Mouse (Mus musculus) embryonic fibroblast, embryonic 13.5 days (primary cell): ENCODE data around the gene Tm2d3.

Experiments
- CTCF ChIP-seq: IDR thresholded peaks from 2 replicates; pipeline ENCODE4 v1.5.1; 2011; ENCODE audit warnings: mild to moderate bottlenecking, control low read depth, low read length, moderate library complexity, borderline replicate concordance; ENCODE audit not compliant: insufficient read depth
- POLR2A ChIP-seq: IDR thresholded peaks from 2 replicates; pipeline ENCODE4 v1.6.1; 2011; ENCODE audit warnings: low read depth, mild to moderate bottlenecking, control low read depth, low read length, moderate library complexity

GRCm38 (mm10) chr7:65663225-65663790, 27.7 kb upstream of the Tm2d3 start:
- TF ChIP-seq POLR2A (no peak), CTCF (no peak)
